Comparison of ENCODE assay signal across 9 mouse cellular contexts in the genomic region with DNA sequence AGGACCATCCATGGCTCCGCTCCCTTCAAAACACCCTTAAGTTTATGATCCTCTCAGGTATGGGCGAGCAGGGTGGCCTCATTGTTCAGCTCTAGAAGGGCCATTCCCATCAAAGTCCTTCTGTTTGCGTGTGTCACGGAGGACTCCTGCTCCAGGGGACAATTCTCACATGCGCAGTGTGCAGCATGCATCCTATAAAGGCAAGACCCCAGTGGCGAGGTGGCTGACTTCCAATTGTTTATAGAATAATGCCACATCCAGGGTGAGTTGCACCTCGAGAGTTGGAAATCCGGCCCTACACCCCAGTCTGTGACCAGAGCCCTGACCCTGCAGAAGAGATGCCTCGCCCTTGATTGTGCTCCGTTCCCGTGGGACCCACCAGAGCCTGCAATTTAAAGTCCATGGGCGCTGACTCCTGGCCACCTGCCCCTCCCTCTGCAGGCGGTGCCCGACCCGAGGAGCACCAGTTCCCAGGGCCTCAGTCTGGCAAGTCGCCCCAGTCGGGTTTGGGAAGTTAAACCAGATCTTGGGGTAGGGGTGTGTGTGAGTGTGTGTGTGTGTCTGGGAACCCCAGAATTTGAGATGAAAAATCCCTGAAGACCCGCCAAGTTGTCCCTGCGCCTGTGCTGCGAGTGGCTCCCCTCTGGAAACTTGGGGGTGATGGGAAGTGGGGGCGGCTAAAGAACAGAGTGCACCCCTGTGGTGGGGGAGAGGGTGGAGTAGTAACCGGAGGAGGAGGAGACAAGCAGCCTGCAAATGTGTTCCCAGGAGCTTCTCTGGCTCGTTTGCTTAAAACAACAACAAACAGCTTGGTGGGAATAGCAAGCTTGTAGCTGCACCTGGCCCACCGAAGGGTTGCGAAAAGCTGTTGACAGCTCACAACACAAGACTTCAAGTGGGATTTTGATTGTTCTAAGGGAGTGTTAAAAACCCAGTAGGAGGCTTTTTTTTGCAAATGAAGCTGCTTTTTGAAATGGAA. TPM values are rescaled to one million over a fixed set of nuclear protein-coding genes. Genes with fewer than 3 reads are reported as not detected.
DNase-seq lines count a peak whose midpoint lies in the region; ATAC-seq and TF ChIP-seq lines count a peak whose summit lies in the region.
"Had no signal": no experiment of that assay in that cellular context is flagged by ENCODE, and none has a peak within 500 bp of the region (broad histone marks: within the 10 kb centered on the region; RNA-seq: fewer than 3 reads in every experiment).

No protein-coding gene starts in this region.

- intact Hi-C loops in heart, postnatal 25 days (cut with DNase I), result no loop called here

- H3K4me3 ChIP-seq in lung, embryonic 15.5 days, result no peak overlapping the region
- H3K4me3 ChIP-seq in limb, embryonic 10.5 days, result peak overlapping the region; percentile 29
- no peak overlapping the region for H3K4me3 ChIP-seq in testis, adult 2 months (ENCODE audit: control insufficient read depth, low read depth, low read length)
- H3K4me3 ChIP-seq: megakaryocyte, embryonic 14.5 days had no signal

- H3K4me2 ChIP-seq in lung, embryonic 15.5 days, result 0 out of 2 replicates have a peak overlapping the region, but pooled peaks have one; percentile 3

- DNase-seq in lung, postnatal 14 days, result no peak
- peak; percentile 74 for DNase-seq in heart, postnatal 25 days (ENCODE audit: low spot score)
- DNase-seq in limb, embryonic 10.5 days (ENCODE audit: low spot score), result no peak

- no peak overlapping the region for H3K9ac ChIP-seq in lung, embryonic 15.5 days

- 25% methylated on average over 25 of the region's 25 CpGs for WGBS in lung, embryonic 15.5 days
- WGBS in limb, embryonic 10.5 days, result 12% methylated on average over 25 of the region's 25 CpGs

- ATAC-seq in lung, embryonic 15.5 days (ENCODE audit: borderline replicate concordance, extremely low read depth, low FRiP score, low TSS enrichment), result no peak
- ATAC-seq in erythroblast, adult 5-6 weeks (replicated peaks; ENCODE audit: low FRiP score, poor library complexity, severe bottlenecking), result 0 out of 2 replicates have a peak, but pooled peaks have one; percentile 12
- no peak for ATAC-seq in megakaryocyte, adult 5-6 weeks (ENCODE audit: poor library complexity, severe bottlenecking)
- no peak for ATAC-seq in cerebellum, adult (ENCODE audit: insufficient number of reproducible peaks, low FRiP score, low TSS enrichment)

- H3K4me1 ChIP-seq in lung, embryonic 15.5 days, result peaks cover 26% of the 10 kb centered on the region
- H3K4me1 ChIP-seq in limb, embryonic 10.5 days, result peaks cover 35% of the 10 kb centered on the region
- peaks cover 23% of the 10 kb centered on the region for H3K4me1 ChIP-seq in testis, adult 2 months (ENCODE audit: control insufficient read depth, insufficient read depth, low read length)

- H3K27me3 ChIP-seq in lung, embryonic 15.5 days, result 0 out of 2 replicates have a peak, but pooled peaks cover 2% of the 10 kb centered on the region
- H3K27me3 ChIP-seq in limb, embryonic 10.5 days (ENCODE audit: low read depth, poor library complexity, severe bottlenecking), result peaks cover 34% of the 10 kb centered on the region
- H3K27me3 ChIP-seq in testis, adult 2 months (ENCODE audit: control insufficient read depth, insufficient read depth, low read length), result no peaks in the 10 kb centered on the region
- H3K27me3 ChIP-seq: megakaryocyte, embryonic 14.5 days had no signal

- H3K36me3 ChIP-seq in lung, embryonic 15.5 days, result no peaks in the 10 kb centered on the region
- H3K36me3 ChIP-seq in limb, embryonic 10.5 days, result no peaks in the 10 kb centered on the region
- H3K36me3 ChIP-seq in testis, adult 2 months (ENCODE audit: control insufficient read depth, insufficient read depth, low read length), result no peaks in the 10 kb centered on the region

- no peak for TF ChIP-seq POLR2A in testis, adult 2 months (IDR thresholded peaks at IDR 0.05; ENCODE audit: control insufficient read depth, low read depth, low read length)

- H3K9me3 ChIP-seq in lung, embryonic 15.5 days, result no peaks in the 10 kb centered on the region
- no peaks in the 10 kb centered on the region for H3K9me3 ChIP-seq in limb, embryonic 10.5 days (replicated peaks)
- H3K9me3 ChIP-seq: megakaryocyte, embryonic 14.5 days had no signal

- TF ChIP-seq CTCF in testis, adult 2 months (IDR thresholded peaks at IDR 0.05; ENCODE audit: control insufficient read depth, insufficient read depth, insufficient replicate concordance, low read depth, low read length), result no peak

- H3K27ac ChIP-seq in lung, embryonic 15.5 days, result no peak overlapping the region
- H3K27ac ChIP-seq in limb, embryonic 10.5 days, result peak overlapping the region; percentile 56
- peak overlapping the region; percentile 2; the same call in 1 of the 2 replicates for H3K27ac ChIP-seq in testis, adult 2 months (ENCODE audit: control insufficient read depth, insufficient read depth, low read depth, low read length)

RNA-seq across cellular contexts. Expression of a gene that starts 5.8 kb away (rescaled TPM):
- 43.2 and 49.6 TPM in 2 replicates for polyA plus RNA-seq in lung, embryonic 15.5 days (2015; fragmentation: Nextera tagmentation; extraction: Ambion mirVana)
- total RNA-seq in erythroblast, adult 5-6 weeks (2015; ENCODE audit: low replicate concordance), result 1.7 TPM in 1 of 2 replicates, not detected in the other
- 0.17 and 0.84 TPM in 2 replicates for total RNA-seq in erythroblast, adult 5-6 weeks (2017; ENCODE audit: low replicate concordance)
- total RNA-seq in heart, postnatal 25 days (2021), result 10 to 100 TPM; 41.8 to 77.1 TPM
- 30.3 and 58.7 TPM in 2 replicates for polyA plus RNA-seq in limb, embryonic 10.5 days (2016; fragmentation: Nextera tagmentation; extraction: Ambion mirVana)
- 19.9 and 23.0 TPM in 2 replicates for polyA plus RNA-seq in testis, adult 2 months (2012; rRNA removed)
- total RNA-seq in megakaryocyte, adult 5-6 weeks (2015), result 2.2 and 2.4 TPM in 2 replicates
- total RNA-seq in megakaryocyte, adult 5-6 weeks (2017), result 0.94 and 1.2 TPM in 2 replicates

RNA-seq across cellular contexts. Expression of a gene that starts 45.1 kb away (rescaled TPM):
- 42.4 and 45.2 TPM in 2 replicates for polyA plus RNA-seq in lung, embryonic 15.5 days (2015; fragmentation: Nextera tagmentation; extraction: Ambion mirVana)
- 11.3 and 13.1 TPM in 2 replicates for total RNA-seq in erythroblast, adult 5-6 weeks (2015; ENCODE audit: low replicate concordance)
- 9.6 and 10.0 TPM in 2 replicates for total RNA-seq in erythroblast, adult 5-6 weeks (2017; ENCODE audit: low replicate concordance)
- 10 to 100 TPM; 20.5 to 23.1 TPM for total RNA-seq in heart, postnatal 25 days (2021)
- 32.1 and 36.5 TPM in 2 replicates for polyA plus RNA-seq in limb, embryonic 10.5 days (2016; fragmentation: Nextera tagmentation; extraction: Ambion mirVana)
- 97.0 and 99.2 TPM in 2 replicates for polyA plus RNA-seq in testis, adult 2 months (2012; rRNA removed)
- total RNA-seq in megakaryocyte, adult 5-6 weeks (2015), result 25.7 and 29.9 TPM in 2 replicates
- total RNA-seq in megakaryocyte, adult 5-6 weeks (2017), result 24.3 and 27.0 TPM in 2 replicates

RNA-seq across cellular contexts. Expression of a gene that starts 45.5 kb away (rescaled TPM):
- 109 and 112 TPM in 2 replicates for polyA plus RNA-seq in lung, embryonic 15.5 days (2015; fragmentation: Nextera tagmentation; extraction: Ambion mirVana)
- total RNA-seq in erythroblast, adult 5-6 weeks (2015; ENCODE audit: low replicate concordance), result 16.3 and 21.3 TPM in 2 replicates
- 23.4 and 27.5 TPM in 2 replicates for total RNA-seq in erythroblast, adult 5-6 weeks (2017; ENCODE audit: low replicate concordance)
- 10 to 100 TPM; 62.1 to 67.4 TPM for total RNA-seq in heart, postnatal 25 days (2021)
- polyA plus RNA-seq in limb, embryonic 10.5 days (2016; fragmentation: Nextera tagmentation; extraction: Ambion mirVana), result 103 and 111 TPM in 2 replicates
- polyA plus RNA-seq in testis, adult 2 months (2012; rRNA removed), result 41.3 and 42.5 TPM in 2 replicates
- total RNA-seq in megakaryocyte, adult 5-6 weeks (2015), result 45.9 and 57.2 TPM in 2 replicates
- total RNA-seq in megakaryocyte, adult 5-6 weeks (2017), result 35.2 and 39.4 TPM in 2 replicates

Comparison
In these comparisons a context has a peak if more than half of its experiments do, and no peak if none do; other contexts are left out.
1. RNA of a gene that starts 5.8 kb away (total RNA-seq): 41.8 to 77.1 TPM in heart, postnatal 25 days; 0.94 to 2.4 TPM in megakaryocyte, adult 5-6 weeks and 0.17 to 1.7 TPM in erythroblast, adult 5-6 weeks; every median in the first group is over 10 times any median in the second.